Mouse (Mus musculus) liver, postnatal 0 days (tissue): Measurements from ENCODE around the gene Slc39a11.

ENCODE experiments used
- CTCF ChIP-seq: sonication (generic); IDR thresholded peaks from 2 replicates; pipeline ENCODE4 v1.5.1; 2016; ENCODE audit warnings: antibody characterized with exemption, low read depth
- EP300 ChIP-seq: IDR thresholded peaks from 2 replicates; pipeline ENCODE4 v1.6.1; 2016; ENCODE audit warnings: antibody characterized with exemption, low read depth, mild to moderate bottlenecking

GRCm38 (mm10) chr11:113352085-113352815 is 297.6 kb downstream of the Slc39a11 start:
- TF ChIP-seq CTCF (no peak), EP300 (no peak)
